In genomic region chr7:144489067-144489774, GRCm38 (mm10) we compare ENCODE assay signal across 11 mouse cellular contexts. TPM values are rescaled to one million over a fixed set of nuclear protein-coding genes. Genes with fewer than 3 reads are reported as not detected.
DNase-seq lines count a peak whose midpoint lies in the region; ATAC-seq and TF ChIP-seq lines count a peak whose summit lies in the region.
"Had no signal": no experiment of that assay in that cellular context is flagged by ENCODE, and none has a peak within 500 bp of the region (broad histone marks: within the 10 kb centered on the region; RNA-seq: fewer than 3 reads in every experiment).

No protein-coding gene starts in this region.

- no peak overlapping the region for H3K4me2 ChIP-seq in forebrain, postnatal 0 days (ENCODE audit: low read depth)
- H3K4me2 ChIP-seq: embryonic facial prominence, embryonic 12.5 days; midbrain, embryonic 11.5 days had no signal

- peaks cover 70% of the 10 kb centered on the region for H3K36me3 ChIP-seq in forebrain, postnatal 0 days (ENCODE audit: insufficient read depth)

- no peaks in the 10 kb centered on the region for H3K9me3 ChIP-seq in forebrain, postnatal 0 days (ENCODE audit: low read length)
- H3K9me3 ChIP-seq: embryonic facial prominence, embryonic 12.5 days had no signal

- ATAC-seq in common myeloid progenitor, adult 5-6 weeks (replicated peaks; ENCODE audit: low read depth, poor library complexity, severe bottlenecking) = peak; percentile 56
- no peak for ATAC-seq in forebrain, postnatal 0 days

- H3K4me3 ChIP-seq in forebrain, postnatal 0 days (ENCODE audit: low read depth, low read length) = no peak overlapping the region
- H3K4me3 ChIP-seq: embryonic facial prominence, embryonic 12.5 days had no signal

- WGBS in forebrain, postnatal 0 days = 92% methylated on average over 6 of the region's 6 CpGs

- intact Hi-C loops in heart, postnatal 25 days (cut with DNase I) = loop anchor here (5.0 to 10.0 kb wide), 2 partner anchors 93 to 286 kb away; partner anchors contain the start of gene Fadd
- intact Hi-C loops in heart, postnatal 14 days (cut with DNase I) = no loop called here

- peak; percentile 96 for DNase-seq in heart, adult 11 months
- no peak for DNase-seq in heart, postnatal 25 days (ENCODE audit: low spot score)
- DNase-seq in heart, postnatal 14 days = peak; percentile 41 to 44
- DNase-seq in lung, postnatal 10 days = peak; percentile 7
- DNase-seq in cerebellum, postnatal 4 days (ENCODE audit: low spot score in 2 of 2) = no peak
- no peak for DNase-seq in forebrain, postnatal 0 days
- no peak for DNase-seq in left cerebral cortex, adult 9 months (ENCODE audit: low spot score in 2 of 2)
- DNase-seq: B cell, adult 2 months had no signal

- no peaks in the 10 kb centered on the region for H3K4me1 ChIP-seq in forebrain, postnatal 0 days (ENCODE audit: insufficient read depth)
- H3K4me1 ChIP-seq: embryonic facial prominence, embryonic 12.5 days had no signal

- no peak for TF ChIP-seq CTCF in forebrain, postnatal 0 days (IDR thresholded peaks at IDR 0.05; ENCODE audit: low read depth)

- no peak overlapping the region for H3K27ac ChIP-seq in forebrain, postnatal 0 days (ENCODE audit: low read depth, low read length)
- H3K27ac ChIP-seq: embryonic facial prominence, embryonic 12.5 days had no signal

- no peaks in the 10 kb centered on the region for H3K27me3 ChIP-seq in forebrain, postnatal 0 days (ENCODE audit: insufficient read depth, low read length)
- H3K27me3 ChIP-seq: embryonic facial prominence, embryonic 12.5 days had no signal

- no peak overlapping the region for H3K9ac ChIP-seq in forebrain, postnatal 0 days
- H3K9ac ChIP-seq: embryonic facial prominence, embryonic 12.5 days had no signal

RNA-seq across cellular contexts. Expression of gene Cttn, which starts 18.4 kb away (rescaled TPM):
- total RNA-seq in heart, postnatal 25 days (2021) = 10 to 100 TPM; 29.5 to 32.4 TPM
- total RNA-seq in common myeloid progenitor, adult 5-6 weeks (2017) = 41.2 and 46.7 TPM in 2 replicates
- total RNA-seq in heart, postnatal 14 days (2021) = 10 to 100 TPM; 46.5 to 47.0 TPM
- total RNA-seq in forebrain, postnatal 0 days (2014; rRNA removed) = 109 and 132 TPM in 2 replicates
- 143 and 164 TPM in 2 replicates for polyA plus RNA-seq in forebrain, postnatal 0 days (2015; fragmentation: Nextera tagmentation; extraction: Ambion mirVana)

Comparison
In these comparisons a context has a peak if more than half of its experiments do, and no peak if none do; other contexts are left out.
1. DNase-seq: peak in heart, adult 11 months (single experiment), heart, postnatal 14 days (2 of 2) and lung, postnatal 10 days (single experiment); none in heart, postnatal 25 days (single experiment), cerebellum, postnatal 4 days (0 of 2), forebrain, postnatal 0 days (single experiment) and left cerebral cortex, adult 9 months (0 of 2).